Mouse (Mus musculus): ENCODE data around the gene Ankrd44. TPM values are rescaled to one million over a fixed set of nuclear protein-coding genes. Genes with fewer than 3 reads are reported as not detected.
A peak's percentile ranks its signal among the peaks of the same experiment; 100 is the strongest.

Ankrd44 gene
- polyA plus RNA-seq, 1 experiment from 2014 or later, result 32.3 TPM

- Histone ChIP-seq H3K4me1 (no peaks in the 10 kb centered on the region), H3K27ac (no peak overlapping the region), H3K4me2 (no peak overlapping the region), H3K4me3 (no peak overlapping the region), H3K36me3 (replicated peaks) (no peaks in the 10 kb centered on the region), H3K27me3 (replicated peaks) (no peaks in the 10 kb centered on the region), H3K9ac (no peak overlapping the region), H3K9me3 (no peaks in the 10 kb centered on the region)
- ATAC-seq (replicated peaks), result no peak
- WGBS, result 91% methylated on average over 5 of the region's 5 CpGs
Observed at GRCm38 (mm10) chr1:54933646-54934045, 7.5 kb upstream of the Ankrd44 start.

GRCm38 (mm10) chr1:54932456-54933115 lies 6.4 kb upstream of the Ankrd44 start:
- H3K4me2 ChIP-seq, result no peak overlapping the region
- H3K27me3 ChIP-seq (replicated peaks), result no peaks in the 10 kb centered on the region
- H3K9ac ChIP-seq, result no peak overlapping the region
- no peaks in the 10 kb centered on the region for H3K36me3 ChIP-seq (replicated peaks)
- no peak for ATAC-seq (replicated peaks)
- H3K27ac ChIP-seq, result no peak overlapping the region
- 90% methylated on average over 1 of the region's 1 CpGs for WGBS
- H3K4me1 ChIP-seq, result no peaks in the 10 kb centered on the region
- no peaks in the 10 kb centered on the region for H3K9me3 ChIP-seq
- no peak overlapping the region for H3K4me3 ChIP-seq

GRCm38 (mm10) chr1:54931231-54931630 lies 5.0 kb upstream of the Ankrd44 start:
- ATAC-seq (replicated peaks), result no peak
- no peak overlapping the region for H3K9ac ChIP-seq
- H3K4me2 ChIP-seq, result no peak overlapping the region
- WGBS, result 87% methylated on average over 5 of the region's 5 CpGs
- 0 out of 2 replicates have a peak, but pooled peaks cover 5% of the 10 kb centered on the region for H3K4me1 ChIP-seq
- H3K4me3 ChIP-seq, result no peak overlapping the region
- no peaks in the 10 kb centered on the region for H3K27me3 ChIP-seq (replicated peaks)
- no peaks in the 10 kb centered on the region for H3K36me3 ChIP-seq (replicated peaks)
- H3K27ac ChIP-seq, result no peak overlapping the region
- no peaks in the 10 kb centered on the region for H3K9me3 ChIP-seq

- no peak overlapping the region for H3K9ac ChIP-seq
- ATAC-seq (replicated peaks), result no peak
- no peaks in the 10 kb centered on the region for H3K36me3 ChIP-seq (replicated peaks)
- H3K27me3 ChIP-seq (replicated peaks), result no peaks in the 10 kb centered on the region
- H3K4me3 ChIP-seq, result no peak overlapping the region
- no peak overlapping the region for H3K27ac ChIP-seq
- H3K9me3 ChIP-seq, result no peaks in the 10 kb centered on the region
- H3K4me2 ChIP-seq, result no peak overlapping the region
- WGBS, result 73% methylated on average over 8 of the region's 8 CpGs
- 0 out of 2 replicates have a peak, but pooled peaks cover 5% of the 10 kb centered on the region for H3K4me1 ChIP-seq
Observed at GRCm38 (mm10) chr1:54930670-54931200, 4.5 kb upstream of the Ankrd44 start.

- ATAC-seq (replicated peaks), result no peak; the same call in 1 of the 2 replicates
- Histone ChIP-seq H3K4me2 (peak overlapping the region; percentile 72), H3K36me3 (replicated peaks) (no peaks in the 10 kb centered on the region), H3K27me3 (replicated peaks) (no peaks in the 10 kb centered on the region), H3K9me3 (no peaks in the 10 kb centered on the region), H3K27ac (peak overlapping the region; percentile 97), H3K4me3 (peak overlapping the region; percentile 65), H3K4me1 (peaks cover 26% of the 10 kb centered on the region), H3K9ac (peak overlapping the region; percentile 89)
- WGBS, result under 1% methylated on average over 30 of the region's 30 CpGs
Observed at GRCm38 (mm10) chr1:54925451-54925934, 694 bp downstream of the Ankrd44 start.

GRCm38 (mm10) chr1:54924760-54925159 lies 1.4 kb downstream of the Ankrd44 start:
- peaks cover 26% of the 10 kb centered on the region for H3K4me1 ChIP-seq
- no peak overlapping the region for H3K27ac ChIP-seq
- H3K9me3 ChIP-seq, result no peaks in the 10 kb centered on the region
- ATAC-seq (replicated peaks), result no peak
- no peaks in the 10 kb centered on the region for H3K27me3 ChIP-seq (replicated peaks)
- no peaks in the 10 kb centered on the region for H3K36me3 ChIP-seq (replicated peaks)
- WGBS, result 60% methylated on average over 7 of the region's 7 CpGs
- peak overlapping the region; percentile 72 for H3K4me2 ChIP-seq
- peak overlapping the region; percentile 89; the same call in 1 of the 2 replicates for H3K9ac ChIP-seq
- H3K4me3 ChIP-seq, result peak overlapping the region; percentile 65

- Histone ChIP-seq H3K9me3 (no peaks in the 10 kb centered on the region), H3K36me3 (replicated peaks) (no peaks in the 10 kb centered on the region), H3K27me3 (replicated peaks) (no peaks in the 10 kb centered on the region), H3K4me3 (peak overlapping the region; percentile 65), H3K27ac (no peak overlapping the region), H3K4me1 (peaks cover 26% of the 10 kb centered on the region), H3K4me2 (peak overlapping the region; percentile 72), H3K9ac (peak overlapping the region; percentile 89; the same call in 1 of the 2 replicates)
- 87% methylated on average over 4 of the region's 4 CpGs for WGBS
- no peak for ATAC-seq (replicated peaks)
Observed at GRCm38 (mm10) chr1:54924309-54924685, 1.9 kb downstream of the Ankrd44 start.

- 84% methylated on average over 6 of the region's 6 CpGs for WGBS
- H3K4me3 ChIP-seq, result peak overlapping the region; percentile 65; the same call in 1 of the 2 replicates
- H3K9ac ChIP-seq, result no peak overlapping the region
- no peaks in the 10 kb centered on the region for H3K36me3 ChIP-seq (replicated peaks)
- H3K9me3 ChIP-seq, result no peaks in the 10 kb centered on the region
- H3K4me2 ChIP-seq, result peak overlapping the region; percentile 72; the same call in 1 of the 2 replicates
- H3K27me3 ChIP-seq (replicated peaks), result no peaks in the 10 kb centered on the region
- ATAC-seq (replicated peaks), result no peak
- peaks cover 26% of the 10 kb centered on the region for H3K4me1 ChIP-seq
- no peak overlapping the region for H3K27ac ChIP-seq
Observed at GRCm38 (mm10) chr1:54923366-54924308, 2.5 kb downstream of the Ankrd44 start.

- 77% methylated on average over 8 of the region's 8 CpGs for whole genome bisulfite sequencing
- H3K27me3 ChIP-seq (replicated peaks), result no peaks in the 10 kb centered on the region
- H3K27ac ChIP-seq, result no peak overlapping the region
- H3K9me3 ChIP-seq, result no peaks in the 10 kb centered on the region
- H3K9ac ChIP-seq, result no peak overlapping the region
- H3K36me3 ChIP-seq (replicated peaks), result no peaks in the 10 kb centered on the region
- H3K4me3 ChIP-seq, result no peak overlapping the region
- no peak overlapping the region for H3K4me2 ChIP-seq
- ATAC-seq (replicated peaks), result no peak
- peaks cover 26% of the 10 kb centered on the region for H3K4me1 ChIP-seq
Observed at GRCm38 (mm10) chr1:54922707-54923106, 3.5 kb downstream of the Ankrd44 start.

GRCm38 (mm10) chr1:54922025-54922574 lies 4.1 kb downstream of the Ankrd44 start:
- no peak overlapping the region for H3K9ac ChIP-seq
- ATAC-seq (replicated peaks), result no peak
- peaks cover 26% of the 10 kb centered on the region for H3K4me1 ChIP-seq
- H3K4me3 ChIP-seq, result no peak overlapping the region
- no peak overlapping the region for H3K4me2 ChIP-seq
- H3K27me3 ChIP-seq (replicated peaks), result no peaks in the 10 kb centered on the region
- no peaks in the 10 kb centered on the region for H3K36me3 ChIP-seq (replicated peaks)
- 78% methylated on average over 12 of the region's 12 CpGs for WGBS
- no peak overlapping the region for H3K27ac ChIP-seq
- no peaks in the 10 kb centered on the region for H3K9me3 ChIP-seq

- no peak for ATAC-seq (replicated peaks)
- no peaks in the 10 kb centered on the region for H3K27me3 ChIP-seq (replicated peaks)
- no peak overlapping the region for H3K4me2 ChIP-seq
- WGBS, result 94% methylated on average over 4 of the region's 4 CpGs
- no peaks in the 10 kb centered on the region for H3K36me3 ChIP-seq (replicated peaks)
- H3K9me3 ChIP-seq, result no peaks in the 10 kb centered on the region
- no peak overlapping the region for H3K4me3 ChIP-seq
- peaks cover 21% of the 10 kb centered on the region for H3K4me1 ChIP-seq
- no peak overlapping the region for H3K27ac ChIP-seq
- no peak overlapping the region for H3K9ac ChIP-seq
Observed at GRCm38 (mm10) chr1:54920132-54920531, 6.1 kb downstream of the Ankrd44 start.

GRCm38 (mm10) chr1:54916456-54916855 lies 9.7 kb downstream of the Ankrd44 start:
- no peak overlapping the region for H3K27ac ChIP-seq
- 89% methylated on average over 4 of the region's 4 CpGs for WGBS

More at GRCm38 (mm10) chr1:54916456-54916855, 9.7 kb downstream of the Ankrd44 start:
- Histone ChIP-seq H3K36me3 (replicated peaks) (no peaks in the 10 kb centered on the region), H3K9ac (no peak overlapping the region), H3K4me2 (no peak overlapping the region), H3K4me1 (no peaks in the 10 kb centered on the region), H3K4me3 (no peak overlapping the region), H3K9me3 (no peaks in the 10 kb centered on the region), H3K27me3 (replicated peaks) (no peaks in the 10 kb centered on the region)
- ATAC-seq (replicated peaks), result no peak

Measured in midbrain, embryonic 15.5 days (tissue).